8 mouse cellular contexts compared by ENCODE assay signal in the genomic region with DNA sequence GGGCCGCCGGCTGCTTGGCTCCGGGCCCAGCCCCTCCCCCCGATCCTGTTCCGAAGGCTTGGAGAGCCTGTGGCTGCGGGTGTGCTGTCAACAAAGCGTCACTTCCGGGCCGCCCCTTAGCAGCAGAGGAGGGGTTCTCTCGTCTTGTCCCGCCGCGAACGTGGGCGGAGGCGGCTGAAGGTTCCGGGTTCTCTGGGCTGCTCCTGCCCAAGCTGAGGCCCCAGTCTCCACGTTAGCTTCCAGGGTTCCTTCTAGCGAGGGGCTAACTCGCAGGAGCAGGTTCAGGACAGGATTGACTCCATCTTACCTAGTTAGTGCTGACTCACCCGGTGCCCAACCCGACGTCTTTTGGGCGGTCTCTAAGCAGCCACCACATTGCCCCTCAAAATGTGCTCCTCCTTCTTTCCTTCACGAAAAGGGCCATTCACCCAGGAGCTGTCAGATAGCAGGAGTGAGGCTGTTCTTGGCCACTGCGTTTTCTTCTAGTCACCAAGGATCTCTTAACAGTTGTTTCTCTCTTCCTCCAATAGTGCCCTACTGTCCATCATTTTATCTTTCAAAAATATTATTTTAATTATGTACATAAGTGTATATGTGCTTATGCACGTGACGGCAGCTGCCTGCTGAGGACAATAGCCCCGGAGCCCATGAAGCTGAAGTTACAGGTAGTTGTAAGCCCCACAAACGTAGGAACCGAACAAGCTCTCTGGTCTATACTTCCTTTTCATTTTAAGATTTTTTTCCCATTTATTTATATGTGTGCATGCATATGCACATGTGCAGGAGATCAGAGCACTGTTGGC. TPM values are rescaled to one million over a fixed set of nuclear protein-coding genes. Genes with fewer than 3 reads are reported as not detected.
DNase-seq lines count a peak whose midpoint lies in the region; ATAC-seq lines count a peak whose summit lies in the region.

A gene (minus strand): TSS at position 114 of the 803 bp plus-strand sequence.

- no peaks in the 10 kb centered on the region for H3K9me3 ChIP-seq in hindbrain, embryonic 15.5 days

- ATAC-seq in hindbrain, embryonic 15.5 days (ENCODE audit: low FRiP score, low read depth): peak; percentile 97

- no peaks in the 10 kb centered on the region for H3K36me3 ChIP-seq in hindbrain, embryonic 15.5 days

- H3K4me2 ChIP-seq in hindbrain, embryonic 15.5 days: peak within 1 kb of the TSS; percentile 85

- peak within 1 kb of the TSS; percentile 96 for H3K27ac ChIP-seq in hindbrain, embryonic 15.5 days (replicated peaks)

- H3K4me1 ChIP-seq in hindbrain, embryonic 15.5 days (replicated peaks): peaks cover 36% of the 10 kb centered on the region

- 8% methylated on average over 31 of the region's 31 CpGs for WGBS in hindbrain, embryonic 15.5 days

- DNase-seq in R1 (ENCODE audit: low read depth, low spot score): peak; percentile 97
- DNase-seq in cerebellum, postnatal 25 days: peak; percentile 96 to 98
- peak; percentile 95 for DNase-seq in frontal cortex, postnatal 36 days (ENCODE audit: low spot score in 2 of 2)
- peak; percentile 91 for DNase-seq in left cerebral cortex, adult 11 months (ENCODE audit: low spot score)
- peak; percentile 96 to 97 for DNase-seq in lung, postnatal 4 days
- DNase-seq in retina, postnatal 7 days (ENCODE audit: low read depth, low spot score): peak; percentile 87
- peak; percentile 89 for DNase-seq in urinary bladder, adult 2 months (ENCODE audit: low spot score)

- peak within 1 kb of the TSS; percentile 89 for H3K9ac ChIP-seq in hindbrain, embryonic 15.5 days

- peak within 1 kb of the TSS; percentile 63 for H3K4me3 ChIP-seq in hindbrain, embryonic 15.5 days

- H3K27me3 ChIP-seq in hindbrain, embryonic 15.5 days: no peaks in the 10 kb centered on the region

RNA-seq across cellular contexts. Expression of the gene that starts here (rescaled TPM):
- polyA plus RNA-seq in hindbrain, embryonic 15.5 days (2015; fragmentation: Nextera tagmentation; extraction: Ambion mirVana): 13.7 and 13.9 TPM in 2 replicates
- 46.2 and 46.5 TPM in 2 replicates for polyA plus RNA-seq in urinary bladder, adult 2 months (2012; rRNA removed)

Comparison
In these comparisons a context has a peak if more than half of its experiments do, and no peak if none do; other contexts are left out.
1. Peak in every context shown above with its lines: DNase-seq, ATAC-seq, H3K4me3 ChIP-seq and H3K27ac ChIP-seq.